Mouse (Mus musculus) liver, embryonic 16.5 days (tissue): ENCODE measurements around the gene Pglyrp3. TPM values are rescaled to one million over a fixed set of nuclear protein-coding genes. Genes with fewer than 3 reads are reported as not detected.

Source experiments
- microRNA-seq: library from miRNA; unstranded; fragments of <30 nt; microRNA quantifications from one replicate; pipeline ENCODE4, GENCODE M21; 2016
- polyA plus RNA-seq: library from polyadenylated mRNA; unstranded; fragments of >200 nt; fragmentation: Nextera tagmentation; extraction: Ambion mirVana; gene quantifications from 2 replicates; pipeline ENCODE4 v1.2.1, GENCODE M21; 2015

The Pglyrp3 gene
- polyA plus RNA-seq, 1 experiment from 2014 or later: not detected

Small RNA genes lying within 50 kb of the gene (microRNA-seq; reads per million reads assigned to microRNA genes)
- gene Gm23697: not detected
- gene Gm25145: not detected

Other genes starting within 250 kb of the Pglyrp3 start
- gene Lor, start 68.6 kb downstream of the Pglyrp3 start, polyA plus RNA-seq: not detected in 2 replicates
- not detected in 2 replicates for gene Prr9, start 109.4 kb downstream of the Pglyrp3 start, polyA plus RNA-seq
- gene Lelp1, start 128.2 kb downstream of the Pglyrp3 start, polyA plus RNA-seq: not detected in 2 replicates
- gene Sprr2a1, start 201.2 kb downstream of the Pglyrp3 start, polyA plus RNA-seq: 0.04 TPM in 1 of 2 replicates, not detected in the other
- gene Sprr2a2, start 201.3 kb downstream of the Pglyrp3 start, polyA plus RNA-seq: 0.08 and 2.0 TPM in 2 replicates